Mouse (Mus musculus): ENCODE measurements around the gene Tex33.

DNA sequence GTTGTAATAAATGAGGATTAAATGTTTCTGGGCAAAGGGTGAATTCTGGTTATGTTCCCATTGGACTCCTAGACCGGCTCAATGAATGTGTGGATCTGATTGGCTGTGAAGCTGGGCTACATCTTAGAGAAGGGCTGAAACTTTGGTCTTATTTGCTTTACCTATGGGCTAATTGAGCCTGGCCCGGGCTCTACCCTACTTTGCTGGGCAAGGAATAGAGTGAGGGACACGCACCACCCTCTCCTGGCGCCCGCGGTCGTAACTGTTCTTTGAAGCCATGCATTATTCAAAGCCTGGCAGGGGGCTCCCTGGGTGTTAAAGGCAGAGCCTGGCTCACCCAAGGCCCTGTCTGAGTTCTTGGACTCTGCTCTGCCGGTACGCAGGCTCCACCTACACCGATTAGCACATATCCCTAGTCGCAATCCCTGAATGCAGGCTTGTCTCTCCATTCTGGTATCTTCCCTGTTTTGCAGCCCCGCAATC is 13.9 kb upstream of the Tex33 start:
- TF ChIP-seq CTCF (IDR thresholded peaks at IDR 0.05; ENCODE audit: extremely low read depth, insufficient read length, insufficient replicate concordance, low read depth, low read length) (0 out of 2 replicates have a peak, but pooled peaks have one; percentile 4), POLR2A (IDR thresholded peaks at IDR 0.05; ENCODE audit: low read depth, low read length) (no peak)
